Mouse (Mus musculus) kidney, postnatal 10 days (tissue): ENCODE results near the gene Ankrd13a.
"Not testable (repeated sequence)": the region's sequence is repeated elsewhere in the genome, so short reads cannot be mapped to it uniquely, and the experiment has no call there.

Source experiments
- DNase-seq: peaks from one replicate; pipeline ENCODE4 v3.0.0; 2021; ENCODE audit warnings: mixed read lengths

Gene Ankrd13a

DNA sequence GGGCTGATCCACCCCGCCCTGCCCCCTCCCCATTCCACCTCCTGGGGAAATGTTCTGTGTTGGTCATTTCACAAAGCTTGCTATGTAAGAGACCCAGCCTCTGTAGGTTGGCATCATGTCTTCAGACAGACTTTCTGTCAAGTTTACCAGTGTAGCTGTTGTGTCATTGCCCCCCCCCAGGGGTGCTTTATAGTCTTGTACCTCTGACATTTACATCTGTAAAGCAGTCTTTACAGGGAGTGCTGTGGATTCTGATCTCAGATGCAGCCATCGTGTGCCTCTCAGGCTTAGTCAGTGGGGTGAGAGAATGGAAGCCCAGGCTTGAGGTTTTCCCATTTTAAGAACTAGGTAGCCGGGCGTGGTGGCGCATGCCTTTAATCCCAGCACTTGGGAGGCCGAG, 27.4 kb downstream of the Ankrd13a start:
- DNase-seq = no peak

DNA sequence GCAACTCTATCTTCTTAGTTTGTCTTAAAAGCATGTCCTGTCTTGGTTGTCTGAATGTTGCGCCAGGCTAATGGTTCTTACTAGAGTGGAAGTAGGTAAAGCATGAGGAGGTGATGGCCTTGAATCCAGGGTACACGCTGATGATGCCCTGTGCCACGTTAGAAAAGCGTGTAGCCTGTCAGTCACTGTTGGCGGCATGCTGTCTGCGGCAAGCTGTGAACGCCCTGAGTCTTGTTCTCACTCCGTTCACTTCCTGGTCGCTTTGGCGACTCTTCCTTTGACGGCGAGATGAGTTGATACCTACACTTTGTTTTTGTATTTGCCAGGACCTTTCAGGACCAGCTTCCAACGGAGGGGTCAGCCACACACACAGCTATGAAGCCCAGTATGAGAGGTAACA, 28.8 kb downstream of the Ankrd13a start:
- DNase-seq = no peak

DNA sequence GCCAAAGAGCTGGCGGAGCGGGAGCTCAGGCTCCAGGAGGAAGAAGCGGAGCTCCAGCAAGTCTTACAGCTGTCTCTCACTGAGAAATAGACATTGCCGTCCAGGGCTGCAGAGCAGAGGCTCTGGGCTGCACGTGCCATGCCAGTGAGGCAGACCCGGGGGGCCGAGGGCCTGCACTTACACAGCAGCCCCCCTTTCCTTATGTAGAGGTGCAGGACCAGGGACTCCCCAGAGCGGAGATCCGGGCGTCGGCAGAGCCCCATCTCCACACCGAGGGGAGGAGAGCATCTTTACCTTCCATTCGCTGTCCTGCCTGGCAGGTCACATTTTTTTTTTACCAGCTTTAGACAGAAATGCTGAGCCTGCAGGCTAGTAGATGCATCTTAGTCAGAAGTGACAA, 29.9 kb downstream of the Ankrd13a start:
- DNase-seq = no peak

DNA sequence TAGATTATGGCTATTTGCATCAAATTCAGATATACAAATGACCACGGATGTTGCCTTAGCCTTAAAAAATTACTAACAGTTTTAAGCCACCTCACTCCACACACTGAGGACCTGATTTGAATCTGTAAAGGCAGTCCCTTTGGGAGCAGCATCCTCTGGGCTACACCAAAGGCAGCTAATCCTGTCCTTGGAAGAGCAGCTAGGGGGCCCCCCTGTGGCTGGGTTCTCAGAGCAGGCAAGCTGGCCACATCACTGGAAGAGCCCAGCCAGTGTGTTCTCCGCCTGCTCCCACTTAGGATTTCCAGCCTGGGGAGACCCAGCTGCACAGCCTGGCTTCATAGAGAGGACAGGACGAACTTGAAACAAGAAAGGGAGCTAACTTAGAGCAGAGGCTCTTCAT, 30.5 kb downstream of the Ankrd13a start:
- peak; percentile 69 for DNase-seq

DNA sequence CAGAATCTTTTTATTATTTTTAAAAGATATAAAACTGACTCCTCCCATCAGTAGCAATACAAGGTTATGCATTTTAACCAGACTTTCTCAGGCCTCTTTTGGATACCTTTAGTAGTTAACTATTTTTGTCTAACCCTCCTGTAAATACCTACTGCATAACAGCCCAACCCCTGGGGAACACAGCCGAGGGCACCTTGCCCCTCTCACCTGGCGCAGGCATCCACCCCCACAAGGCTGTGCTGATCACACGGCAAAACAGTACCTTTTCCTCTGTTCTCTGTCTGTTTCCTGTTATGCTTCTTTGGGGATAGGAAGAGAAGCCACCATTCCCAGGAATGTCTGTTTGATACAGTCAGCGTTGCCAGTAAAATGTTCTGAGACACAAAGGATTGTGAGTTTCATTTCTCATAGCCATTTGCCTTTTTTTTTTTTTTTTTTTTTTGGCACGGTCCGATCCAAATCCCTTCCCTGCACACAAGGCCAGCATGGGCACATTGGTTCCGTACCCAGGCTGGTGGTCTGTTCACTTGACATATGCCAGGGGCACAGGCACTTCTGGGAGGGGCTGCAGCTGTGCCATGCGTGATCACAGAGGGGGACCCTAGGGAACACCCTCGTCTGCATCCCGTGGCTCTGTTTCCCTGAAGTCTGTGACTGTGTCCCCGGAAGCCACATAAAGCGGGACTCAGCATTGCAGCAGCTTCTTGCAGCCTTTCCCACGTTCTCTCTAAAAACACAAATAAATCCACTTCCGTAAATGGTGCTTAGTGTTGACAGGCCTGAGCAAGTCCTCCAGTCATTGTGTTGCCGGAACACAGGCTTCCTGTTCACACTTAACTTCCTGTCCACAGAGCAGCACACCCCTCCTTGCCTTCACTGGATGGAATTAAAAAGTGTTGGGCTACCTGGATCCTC, 31.2 kb downstream of the Ankrd13a start:
- peak; percentile 37 for DNase-seq

DNA sequence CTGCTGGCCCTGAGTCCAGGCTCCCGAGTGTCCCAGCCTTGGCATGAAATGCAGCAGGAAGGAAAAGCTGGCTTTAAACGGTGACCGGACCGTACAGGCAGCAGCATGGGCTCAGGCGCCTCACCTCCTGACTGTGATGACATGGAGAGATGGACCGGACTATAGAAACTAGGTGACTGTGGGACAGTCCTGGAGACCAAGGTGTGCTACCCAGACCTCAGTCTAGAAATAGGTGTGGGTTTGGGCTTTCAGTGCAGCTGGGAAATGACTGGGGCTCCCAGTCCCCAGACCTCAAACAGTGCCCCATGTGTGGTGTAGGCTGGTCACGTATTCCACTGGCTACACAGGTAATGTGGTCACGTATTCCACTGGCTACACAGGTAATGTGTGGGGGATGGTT, 32.2 kb downstream of the Ankrd13a start:
- no peak for DNase-seq

DNA sequence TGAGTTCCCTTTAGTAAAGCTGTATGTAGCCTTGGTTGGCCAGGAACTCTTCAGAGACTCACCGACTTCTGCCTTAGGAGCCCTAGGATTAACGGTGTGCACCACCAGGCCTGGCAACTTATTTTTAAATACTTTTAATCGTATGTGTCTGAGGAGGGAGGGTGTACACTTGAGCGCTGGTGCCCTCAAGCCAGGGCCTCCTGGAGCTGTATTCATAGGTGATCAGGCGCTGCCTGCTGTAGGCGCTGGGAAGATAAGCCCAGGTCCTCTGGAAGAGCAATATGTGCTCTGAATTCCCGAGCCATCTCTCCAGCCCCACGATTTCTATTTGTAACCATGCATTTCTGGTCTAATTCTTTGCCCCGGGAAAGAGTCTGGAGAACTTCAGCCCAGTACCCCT, 32.6 kb downstream of the Ankrd13a start:
- DNase-seq = no peak

DNA sequence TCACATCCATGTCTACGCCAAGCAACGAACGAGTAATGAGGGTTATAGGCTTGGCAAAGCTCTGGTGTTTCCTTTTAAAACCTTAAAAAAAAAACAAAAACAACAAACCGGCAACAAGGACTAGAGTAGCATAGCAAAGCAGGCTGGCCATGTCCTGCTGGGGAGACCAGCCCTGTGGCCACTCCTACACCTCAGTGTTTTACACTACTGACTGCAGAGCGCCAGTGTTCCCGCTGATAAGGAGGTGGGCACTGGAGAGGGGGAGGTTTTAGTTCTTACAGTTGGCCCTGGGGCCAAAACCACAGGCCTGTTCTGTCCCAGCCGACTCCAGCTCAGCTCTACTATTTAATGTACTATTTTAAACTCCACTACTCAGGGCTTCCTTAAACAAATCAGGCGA, 33.0 kb downstream of the Ankrd13a start:
- no peak for DNase-seq

DNA sequence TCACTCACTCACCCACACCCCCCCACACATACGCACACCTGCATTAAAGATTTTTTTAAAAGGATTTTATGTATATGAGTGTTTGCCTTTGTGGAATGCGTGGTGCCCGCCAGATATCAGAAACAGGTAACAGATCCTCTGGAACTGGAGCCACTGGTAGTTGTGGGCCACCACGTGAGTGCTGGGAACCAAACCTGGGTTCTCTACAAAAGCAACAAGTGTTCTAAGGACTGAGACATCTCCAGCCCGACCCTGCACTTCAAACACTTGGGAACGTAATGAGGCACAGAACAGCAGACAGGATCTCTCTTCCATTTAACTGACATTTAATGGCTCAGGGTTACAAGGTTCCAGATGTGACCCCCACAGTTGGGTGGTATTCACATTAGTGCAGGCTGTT, 33.4 kb downstream of the Ankrd13a start:
- DNase-seq = no peak

DNA sequence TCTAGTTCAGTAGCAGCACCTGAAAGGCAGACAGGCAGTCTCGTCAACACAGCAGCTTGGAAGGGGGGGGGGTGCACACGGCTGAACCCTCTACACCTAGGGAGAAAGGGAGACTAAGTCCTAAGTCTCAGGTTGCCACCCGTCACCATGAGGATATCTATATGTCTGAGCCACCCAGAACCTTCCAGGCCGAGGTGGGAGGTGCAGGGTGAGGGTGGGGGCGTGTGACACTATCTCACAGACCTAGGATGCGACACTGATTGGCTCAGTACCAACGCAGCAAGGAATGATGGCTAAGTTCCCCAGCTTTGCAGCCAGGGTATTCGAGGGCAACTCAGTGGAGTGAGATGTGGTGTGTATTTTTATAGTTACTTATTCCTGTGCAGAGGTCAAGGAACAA, 33.9 kb downstream of the Ankrd13a start:
- no peak for DNase-seq

DNA sequence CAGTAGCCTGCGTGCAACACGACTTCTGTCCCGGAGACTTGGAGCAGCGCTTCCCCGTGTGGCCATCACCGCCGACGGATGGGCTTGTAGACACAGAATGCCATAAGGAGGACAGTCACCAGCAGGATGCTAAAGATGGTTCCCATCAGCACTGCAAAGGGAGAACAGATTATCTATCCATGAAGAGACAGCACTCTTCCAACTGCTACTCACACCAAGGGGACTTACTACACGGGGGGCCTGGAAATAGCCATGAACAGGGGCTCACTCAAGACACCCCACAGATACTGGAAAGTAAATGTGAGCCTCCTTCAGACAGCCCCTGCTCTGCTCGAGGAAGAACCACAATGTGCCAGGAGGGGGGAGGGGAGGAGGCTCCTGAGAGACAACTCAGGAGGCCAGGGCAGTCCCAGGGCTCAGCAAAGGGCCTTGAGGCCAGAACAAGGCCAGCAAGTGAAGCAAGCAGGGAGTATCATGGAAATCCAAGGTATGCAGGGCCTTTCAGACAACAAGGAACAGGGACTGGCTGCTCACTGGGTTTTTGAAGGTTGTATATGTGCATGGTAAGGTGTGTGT, 34.8 kb downstream of the Ankrd13a start:
- no peak for DNase-seq

DNA sequence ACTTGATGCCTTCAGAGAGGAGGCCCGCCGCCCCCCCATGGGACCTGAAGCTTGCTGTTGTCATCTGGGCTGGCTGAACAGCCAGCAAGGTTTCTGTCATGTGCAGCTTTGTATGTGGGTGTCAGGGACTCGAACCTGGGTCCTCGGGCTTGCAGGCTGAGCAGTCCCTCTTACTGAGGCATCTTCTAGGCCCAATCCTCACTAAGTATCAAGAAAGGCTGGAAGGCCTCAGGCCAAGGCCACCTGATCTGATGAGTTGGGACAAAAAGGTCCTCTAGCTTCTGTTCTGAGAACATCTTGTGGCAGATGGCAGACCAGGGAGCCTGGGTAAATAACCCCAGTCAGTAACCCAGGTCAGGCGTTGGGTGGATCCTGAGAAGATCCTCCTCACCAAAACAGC, 35.3 kb downstream of the Ankrd13a start:
- DNase-seq = no peak

DNA sequence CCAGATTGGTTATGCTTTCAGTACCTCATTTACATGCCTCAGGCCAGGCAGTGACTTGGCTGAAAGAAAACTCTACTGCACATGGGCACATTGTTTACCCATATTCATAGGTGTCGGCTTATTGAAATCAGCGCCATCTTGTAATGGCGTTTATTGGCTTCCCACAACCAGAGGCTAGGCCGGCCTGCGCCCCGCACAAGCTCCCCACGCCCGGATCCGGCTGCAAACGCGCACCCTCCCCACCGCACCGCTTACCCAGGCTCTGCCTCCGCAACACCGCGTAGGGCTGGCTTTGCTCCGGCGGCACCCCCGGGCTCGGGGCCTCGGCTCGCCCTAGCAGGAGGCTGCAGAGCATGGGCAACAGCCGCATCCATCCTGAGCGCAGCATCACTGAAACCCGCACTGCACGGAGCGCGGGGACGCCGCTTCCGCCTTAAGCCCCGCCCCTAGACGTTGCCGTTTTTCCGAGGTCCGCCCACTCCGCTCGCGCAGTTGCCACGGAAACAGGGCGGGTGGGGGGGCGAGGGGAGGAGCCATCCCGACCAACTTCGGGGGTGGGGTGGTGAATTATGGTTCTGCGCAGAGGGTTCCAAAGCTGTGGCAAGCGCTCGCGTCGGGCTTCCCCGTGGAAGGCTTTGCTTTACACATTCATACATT, 39.2 kb downstream of the Ankrd13a start:
- peak; percentile 93 for DNase-seq

DNA sequence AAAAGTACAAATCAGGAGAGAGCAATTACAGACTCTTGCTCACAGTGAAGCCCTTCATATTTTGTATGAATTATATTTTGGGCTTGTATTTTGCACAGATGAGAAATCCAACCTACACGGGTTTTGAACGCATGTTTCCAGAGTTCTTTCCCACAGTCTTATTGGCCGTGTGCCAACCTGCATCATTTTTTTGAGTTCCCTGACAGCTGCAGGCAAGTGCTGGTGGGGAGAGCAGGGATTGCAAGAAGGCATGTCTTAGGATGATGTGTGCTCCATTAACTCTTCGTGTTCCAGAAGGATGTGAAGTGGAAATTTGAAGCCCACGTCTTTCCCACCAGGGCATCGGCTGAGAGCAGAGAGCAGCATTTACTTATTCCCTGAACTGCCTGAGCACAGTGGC, 42.1 kb downstream of the Ankrd13a start:
- no peak for DNase-seq

DNA sequence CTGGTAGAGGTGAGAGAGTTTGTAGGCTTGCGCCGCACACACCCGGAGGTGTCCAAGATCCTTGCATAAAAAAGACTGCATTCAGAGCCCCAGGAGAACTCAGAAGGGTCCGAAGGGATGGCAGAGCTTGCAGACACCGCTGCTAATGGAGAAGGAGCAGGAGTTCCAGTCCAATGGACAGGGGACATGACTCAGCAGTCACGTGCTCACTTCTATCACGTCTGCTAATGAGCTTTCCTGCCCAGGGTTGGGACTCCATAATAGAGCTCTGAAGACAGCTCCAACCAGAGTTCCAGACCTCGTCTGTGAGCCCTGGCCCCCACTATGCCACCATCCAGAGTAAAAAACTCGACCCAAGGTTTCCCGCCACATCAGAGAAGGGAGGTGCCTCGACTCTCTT, 43.6 kb downstream of the Ankrd13a start:
- no peak for DNase-seq

DNA sequence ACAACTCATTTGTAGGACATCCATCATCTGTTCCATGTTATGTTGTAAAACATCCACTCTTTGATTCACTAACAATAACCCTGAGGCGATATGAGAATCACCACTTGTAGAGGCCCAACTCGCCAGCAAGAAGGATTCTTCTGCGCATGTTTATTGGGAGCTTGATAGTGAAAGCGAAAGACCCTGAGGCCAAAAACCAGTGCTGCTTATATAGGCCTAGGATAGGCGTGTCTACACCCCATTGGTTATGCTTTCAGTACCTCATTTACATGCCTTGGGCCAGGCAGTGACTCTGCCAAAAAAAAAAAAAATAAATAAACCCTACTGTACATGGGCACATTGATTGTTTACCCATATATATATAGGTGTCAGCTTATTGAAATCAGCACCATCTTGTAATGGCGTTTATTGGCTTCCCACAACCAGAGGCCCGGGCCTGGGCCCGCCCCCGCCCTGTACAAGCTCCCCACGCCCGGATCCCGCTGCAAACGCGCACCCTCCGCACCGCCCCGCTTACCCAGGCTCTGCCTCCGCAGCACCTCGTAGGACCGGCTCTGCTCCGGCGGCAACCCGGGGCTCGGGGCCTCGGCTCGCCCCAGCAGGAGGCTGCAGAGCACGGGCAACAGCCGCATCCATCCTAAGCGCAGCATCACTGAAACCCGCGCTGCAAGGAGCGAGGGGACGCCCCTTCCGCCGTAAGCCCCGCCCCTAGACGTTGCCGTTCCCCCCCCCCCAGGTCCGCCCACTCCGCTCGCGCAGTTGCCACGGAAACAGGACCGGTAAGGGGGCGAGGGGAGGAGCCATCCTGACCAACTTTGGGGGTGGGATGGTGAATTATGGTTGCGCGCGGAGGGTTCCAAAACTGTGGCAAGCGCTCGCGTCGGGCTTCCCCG, 48.6 kb downstream of the Ankrd13a start, which contains the start of gene 1500011B03Rik:
Gene 1500011B03Rik (minus strand): TSS at position 673 of the 893 bp plus-strand sequence.
- peak; percentile 88 for DNase-seq

DNA sequence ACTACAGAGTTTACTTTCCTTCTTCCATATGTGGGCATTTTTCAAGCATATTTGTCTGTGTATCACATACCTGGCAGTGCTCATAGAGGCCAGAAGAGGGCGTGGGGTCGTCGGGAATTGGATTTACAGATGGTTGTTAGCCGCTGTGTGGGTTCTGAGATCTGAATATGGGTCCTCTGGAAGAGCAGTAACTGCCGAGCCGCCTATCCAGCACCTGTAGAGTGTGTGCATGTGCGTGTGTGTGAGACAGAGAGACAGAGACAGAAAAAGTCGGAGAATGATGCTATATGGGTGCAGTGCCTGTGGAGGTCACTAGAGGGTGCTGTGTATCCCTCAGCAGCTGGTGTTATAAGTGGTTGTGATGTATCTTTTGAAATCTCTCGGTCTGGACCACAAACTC, 49.7 kb downstream of the Ankrd13a start:
- DNase-seq = peak; percentile 64

DNA sequence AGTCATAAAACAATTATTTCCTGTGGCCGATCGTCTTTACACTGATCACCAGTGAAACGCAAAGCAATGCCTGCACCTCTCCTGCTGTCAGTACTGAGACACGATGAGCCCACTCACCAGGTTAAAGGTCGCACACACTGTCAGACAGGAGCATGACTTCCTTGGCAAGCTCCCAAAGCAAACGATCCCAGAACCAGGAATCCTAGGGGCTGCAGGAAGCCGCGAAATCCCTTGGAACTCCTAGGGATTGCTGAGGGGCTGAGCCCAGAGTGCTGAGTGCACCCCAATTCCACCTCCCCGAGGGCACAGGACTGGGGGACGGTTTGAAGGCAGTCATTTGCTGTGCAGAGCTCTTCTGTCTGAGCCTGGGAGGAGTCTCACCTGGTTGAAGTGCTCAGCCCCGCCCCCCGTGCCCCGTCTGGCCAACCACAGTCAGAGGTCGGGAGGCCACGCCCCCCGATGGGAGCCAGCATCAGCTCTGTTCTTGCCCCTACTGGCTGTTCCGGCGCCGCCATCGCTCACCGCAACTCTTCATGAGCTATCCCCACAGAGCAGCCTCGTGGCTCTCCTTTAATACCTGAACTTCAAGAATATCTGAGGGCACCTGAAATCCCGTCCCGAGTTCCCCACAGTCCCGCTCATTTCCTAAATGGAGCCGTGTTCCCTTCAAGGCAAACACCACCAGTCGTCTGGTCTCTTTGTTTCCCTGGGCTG, 51.7 kb downstream of the Ankrd13a start:
- peak; percentile 91 for DNase-seq

DNA sequence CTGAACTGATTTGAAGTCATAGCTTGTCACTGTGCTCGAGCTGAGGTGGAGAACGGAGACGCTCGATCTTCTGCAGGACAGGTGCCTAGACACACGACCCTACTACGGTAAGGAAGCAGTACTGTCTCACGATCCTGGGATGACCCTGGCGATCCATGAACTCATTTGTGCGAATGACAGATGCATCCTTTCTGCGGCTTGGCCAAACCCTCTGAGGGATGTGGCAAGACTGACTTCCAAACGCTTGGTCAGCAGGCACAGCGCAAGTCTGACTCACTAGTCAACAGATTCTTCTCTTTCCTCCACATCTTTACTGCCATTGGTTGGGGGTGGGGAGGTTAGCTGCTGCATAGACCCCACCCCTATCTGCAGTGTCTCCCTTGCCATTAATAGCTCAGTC, 53.0 kb downstream of the Ankrd13a start:
- DNase-seq = no peak

DNA sequence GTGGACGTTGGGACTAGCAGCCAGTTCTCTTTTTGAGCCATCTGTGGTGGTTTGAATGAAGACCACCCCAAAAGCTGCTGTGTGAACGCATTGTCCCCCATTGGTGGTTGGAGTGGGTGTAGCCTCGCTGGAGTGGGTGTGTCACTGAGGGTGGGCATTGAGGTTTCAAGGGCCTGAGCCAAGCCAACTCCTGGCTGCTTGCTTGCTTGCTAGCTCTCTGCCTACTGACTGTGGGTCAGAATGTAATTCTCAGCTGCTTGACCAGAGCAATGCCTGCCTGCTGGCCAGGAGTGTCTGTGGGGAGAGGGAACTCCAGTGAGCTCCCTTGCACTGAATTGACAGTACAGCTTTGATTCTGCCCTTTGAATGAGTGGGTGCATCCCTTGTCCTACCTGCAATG, 55.3 kb downstream of the Ankrd13a start:
- no peak for DNase-seq

DNA sequence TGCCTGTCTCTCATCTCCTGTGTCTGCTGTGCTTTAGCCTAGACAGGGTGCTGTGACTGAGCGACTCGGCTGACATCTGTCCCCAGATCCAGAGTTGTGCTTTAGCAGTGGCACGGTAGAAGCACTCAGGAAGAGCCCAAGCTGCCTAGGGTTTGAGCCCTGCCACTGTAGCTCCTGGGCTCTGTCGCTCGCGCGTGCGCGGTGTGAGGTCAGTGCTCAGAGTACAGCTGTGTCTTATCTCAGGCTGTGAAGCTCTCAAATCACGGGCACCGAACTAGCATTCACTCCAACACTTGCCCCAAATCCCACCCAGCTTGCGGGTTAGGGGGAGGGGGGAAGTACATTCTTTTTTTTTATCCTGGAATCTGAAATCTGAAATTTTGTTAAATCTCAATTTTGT, 62.4 kb downstream of the Ankrd13a start:
- DNase-seq = no peak

DNA sequence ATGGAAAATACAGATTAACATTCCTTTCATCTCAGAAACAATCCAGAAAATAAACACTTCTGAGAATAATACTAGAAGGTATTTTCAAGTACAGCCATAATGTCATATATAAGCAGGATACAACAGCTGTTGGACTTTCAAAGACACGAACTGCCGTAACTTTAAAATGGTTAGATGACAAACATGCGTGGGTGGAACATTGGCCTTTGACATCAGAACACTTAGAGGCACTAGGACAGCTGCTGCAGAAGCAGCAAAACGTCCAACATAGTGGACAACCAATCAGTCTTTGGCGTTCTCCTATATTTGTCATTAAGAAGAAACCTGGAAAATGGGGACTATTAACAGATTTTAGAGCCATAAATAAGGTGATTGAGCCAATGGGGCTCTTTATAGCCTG, 66.0 kb downstream of the Ankrd13a start:
- not testable (repeated sequence) for DNase-seq
